Mouse (Mus musculus) gastrocnemius, postnatal 14 days (tissue): ENCODE results near the gene Pou2f2. TPM values are rescaled to one million over a fixed set of nuclear protein-coding genes. Genes with fewer than 3 reads are reported as not detected.

ENCODE experiments used
- DNase-seq: peaks from one replicate; pipeline ENCODE4 v3.0.0; 2021; ENCODE audit warnings: mixed read lengths
- intact Hi-C: fragments of 180-260 bp; cut with DNase I; formaldehyde crosslinking; loops from one replicate; pipeline ENCODE4 v1.15.1; 2025; ENCODE audit warnings: low total_unique reads
- total RNA-seq, 2 experiments: library from RNA; stranded (reverse); gene quantifications; 2 replicates each; pipeline ENCODE4 v1.2.3; 2021

Pou2f2 gene
- total RNA-seq, 2 experiments from 2014 or later = 0.13 to 0.35 TPM

- DNase-seq = no peak
- intact Hi-C loops = no loop called here
These were observed 67.2 kb downstream of the Pou2f2 start for GRCm38 (mm10) chr7:25112178-25112955.

DNA sequence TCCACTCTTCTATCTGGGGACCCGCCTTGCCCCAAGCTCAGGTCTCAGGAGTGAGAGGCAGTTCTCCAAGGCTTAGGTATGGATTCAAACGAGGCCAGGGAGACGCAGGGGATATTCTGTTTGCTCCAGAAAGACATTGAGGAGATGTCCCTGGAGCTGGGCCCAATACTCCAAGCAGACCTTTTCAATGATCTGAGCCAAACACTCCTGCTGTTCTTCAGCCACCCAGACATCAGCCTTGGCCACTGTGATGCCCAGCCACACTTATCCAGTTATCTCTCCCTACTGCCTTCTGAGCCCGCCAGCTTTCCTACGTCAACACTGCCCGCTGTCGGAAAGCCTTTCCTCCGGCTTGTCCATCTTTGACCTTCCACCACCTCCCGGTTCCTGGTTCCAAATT lies 69.2 kb downstream of the Pou2f2 start:
- DNase-seq = no peak
- intact Hi-C loops = no loop called here

GRCm38 (mm10) chr7:25109355-25109754 lies 70.2 kb downstream of the Pou2f2 start:
- intact Hi-C loops = no loop called here

DNA sequence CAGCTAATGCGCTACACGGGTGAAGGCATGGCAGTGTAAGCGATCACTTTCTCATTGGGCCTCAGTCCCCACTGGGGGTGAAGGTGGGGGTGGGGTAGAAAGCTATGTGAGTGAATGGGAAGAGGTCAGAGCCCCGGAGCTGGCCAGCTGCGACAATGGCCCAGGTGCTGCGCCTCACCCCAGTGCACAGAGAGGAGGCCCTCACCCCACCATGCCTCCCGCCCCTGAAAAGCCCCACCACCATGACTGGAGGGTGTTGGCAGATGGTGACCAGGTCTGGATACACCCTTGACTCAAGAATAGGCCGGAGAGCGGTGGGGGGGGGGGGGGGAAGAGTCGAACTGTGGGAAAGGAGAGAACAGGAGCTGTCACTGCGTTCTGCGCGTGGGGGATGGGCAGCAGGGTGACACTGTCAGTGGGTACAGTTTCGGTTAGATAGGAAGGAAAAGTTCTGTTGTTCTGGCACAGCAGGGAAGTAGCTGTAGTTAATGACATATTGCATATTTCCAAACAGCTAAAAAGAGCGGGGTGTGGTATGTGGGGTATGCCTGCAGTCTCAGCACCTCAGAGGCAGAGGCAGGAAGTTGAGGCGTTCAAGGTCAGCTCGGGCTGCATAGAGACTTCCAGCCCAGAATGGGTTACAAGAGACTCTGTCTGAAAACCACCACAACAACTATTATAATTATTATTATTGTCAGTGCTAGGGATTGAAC lies 72.6 kb downstream of the Pou2f2 start:
- DNase-seq = no peak
- intact Hi-C loops = no loop called here

More at GRCm38 (mm10) chr7:25109355-25109754, 70.2 kb downstream of the Pou2f2 start:
- no peak for DNase-seq

DNA sequence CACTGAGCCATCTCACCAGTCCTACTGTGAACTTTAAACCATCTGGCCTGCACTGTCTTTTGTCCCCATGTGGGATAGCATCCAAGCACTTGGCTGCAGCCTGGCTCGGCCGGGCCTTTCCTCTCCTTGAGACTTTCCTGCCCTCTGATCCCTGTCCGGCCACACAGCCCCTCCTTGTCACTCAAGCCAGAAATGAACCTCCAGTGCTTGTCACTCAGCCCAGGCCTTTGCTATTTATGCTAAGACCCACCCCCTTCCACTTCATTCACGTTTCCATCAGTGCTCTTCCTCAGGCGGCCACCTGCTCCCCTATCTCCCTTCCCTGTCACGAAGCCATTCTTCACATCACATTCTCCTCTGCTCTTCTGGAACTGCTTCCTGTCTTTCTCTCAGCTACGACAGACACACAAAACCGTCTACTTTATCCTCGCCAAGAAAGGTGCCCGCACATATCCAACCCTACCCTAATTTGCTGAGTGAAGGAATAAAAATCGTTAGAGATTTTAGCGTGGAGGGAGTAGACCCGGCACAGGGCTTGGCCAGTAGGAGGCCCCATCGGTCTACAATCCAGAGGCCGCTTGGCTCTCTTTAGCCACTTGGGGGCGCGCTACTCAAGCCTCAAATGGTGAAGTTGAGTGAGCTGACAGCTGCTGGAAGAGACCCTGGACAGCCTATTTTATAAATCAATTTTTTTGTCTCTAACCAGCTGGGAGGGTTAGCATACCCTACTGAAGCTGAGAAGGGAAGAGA lies 73.9 kb downstream of the Pou2f2 start:
- peak; percentile 67 for DNase-seq
- intact Hi-C loops = no loop called here

- no peak for DNase-seq
- intact Hi-C loops = loop anchor here (10.0 kb wide), 1 partner anchor 65 kb away; no protein-coding TSS in a partner anchor
These were observed 79.9 kb downstream of the Pou2f2 start for GRCm38 (mm10) chr7:25099581-25099980.

DNA sequence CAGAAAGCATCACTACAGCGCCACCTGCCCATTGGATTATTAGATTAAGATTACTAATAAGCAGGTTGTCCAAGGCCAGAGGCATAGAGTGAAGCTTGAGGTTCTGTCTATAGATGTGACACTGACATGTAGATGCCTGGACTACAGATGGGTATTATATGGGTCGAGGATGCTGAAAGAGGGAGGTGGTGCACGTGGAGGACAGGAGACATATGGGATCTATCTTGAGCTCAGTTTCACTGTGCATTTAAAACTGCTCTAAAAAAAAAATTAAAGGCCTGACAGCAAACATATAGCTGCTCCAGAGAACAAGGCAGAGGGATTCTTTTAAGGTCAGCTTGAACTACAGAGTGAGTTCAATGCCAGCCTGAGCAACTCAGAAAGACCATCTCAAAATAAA lies 81.4 kb downstream of the Pou2f2 start:
- no peak for DNase-seq
- intact Hi-C loops = loop anchor here (10.0 kb wide), 1 partner anchor 63 kb away; no protein-coding TSS in a partner anchor

DNA sequence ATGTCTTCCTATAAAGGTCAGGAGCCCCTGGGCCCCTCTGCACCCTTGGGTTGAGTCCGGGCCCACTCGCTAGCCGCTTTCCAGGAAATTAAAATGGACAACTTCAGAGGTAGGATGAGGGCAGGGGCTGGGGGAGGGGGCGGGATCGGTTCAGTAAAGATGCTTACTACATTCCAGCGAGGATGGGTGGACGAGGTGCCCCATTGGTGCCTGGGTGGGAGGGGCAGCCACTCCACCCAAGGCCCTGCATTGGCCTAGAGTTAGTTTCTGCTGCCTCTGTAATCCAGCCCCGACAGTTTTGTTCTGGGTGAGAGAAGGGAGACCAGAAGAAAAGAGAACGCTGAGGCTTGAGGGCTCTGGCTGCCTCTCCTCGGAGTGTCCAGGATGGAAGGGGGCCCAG lies 89.7 kb downstream of the Pou2f2 start:
- intact Hi-C loops = loop anchor here (10.0 kb wide), 1 partner anchor 55 kb away; no protein-coding TSS in a partner anchor
- no peak for DNase-seq

DNA sequence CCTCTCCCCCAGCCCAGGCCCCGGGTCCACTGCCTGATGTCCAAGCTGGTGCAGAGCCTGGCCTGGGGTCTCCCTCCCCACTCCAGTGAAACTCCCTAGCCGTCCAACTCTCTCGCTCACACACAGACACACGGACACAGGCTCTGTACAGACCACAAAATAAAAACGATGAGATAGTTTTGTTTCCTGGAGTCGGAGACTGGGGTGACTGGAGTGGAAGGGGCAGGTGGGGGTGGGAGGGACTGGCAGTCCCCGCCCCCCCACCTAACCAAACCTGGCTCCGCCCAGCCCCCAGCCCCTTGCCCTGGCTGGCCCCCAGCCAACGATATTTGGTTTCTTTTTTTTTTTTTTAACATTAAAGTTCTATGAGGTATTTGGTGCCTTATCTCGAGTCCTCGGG lies 90.6 kb downstream of the Pou2f2 start:
- intact Hi-C loops = no loop called here
- no peak for DNase-seq

DNA sequence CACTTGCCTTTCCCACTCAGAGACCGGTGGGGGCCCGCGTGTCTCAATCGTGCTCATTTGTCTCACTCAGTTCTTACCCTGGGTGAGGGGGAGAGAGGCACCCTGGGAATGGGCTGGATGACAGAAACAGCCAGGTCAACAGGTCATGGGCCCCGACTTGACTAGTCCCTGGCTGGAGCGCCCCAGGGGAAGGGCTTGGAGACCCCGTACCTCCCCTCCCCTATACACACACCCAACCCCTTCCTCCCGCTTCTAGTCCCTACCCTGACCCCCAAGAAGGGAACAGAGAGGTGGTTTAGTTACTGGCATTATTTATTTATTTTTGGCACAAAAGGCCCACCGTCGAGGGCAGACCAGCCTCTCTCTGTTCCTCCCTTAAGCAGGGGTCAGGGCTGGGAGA lies 91.0 kb downstream of the Pou2f2 start:
- intact Hi-C loops = no loop called here
- DNase-seq = no peak

DNA sequence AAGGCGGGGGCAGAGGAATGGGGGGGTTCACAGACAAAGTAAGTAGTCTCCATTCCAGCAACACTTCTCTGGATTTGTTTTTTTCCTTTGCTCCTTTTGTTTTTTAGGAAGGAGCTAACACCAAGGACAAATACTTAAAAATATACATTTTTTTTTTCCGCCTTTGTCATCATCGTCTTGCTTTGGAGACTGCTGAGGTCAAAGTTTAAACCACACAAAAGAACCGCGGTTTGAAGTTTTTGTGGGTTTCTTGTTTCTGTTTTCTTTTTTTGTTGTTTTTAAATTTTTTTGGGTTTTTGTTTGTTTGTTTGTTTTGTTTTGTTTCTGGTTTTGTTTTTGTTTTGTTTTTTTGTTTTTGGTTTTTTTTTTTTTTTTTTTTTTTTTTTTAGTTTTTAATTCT lies 91.6 kb downstream of the Pou2f2 start:
- DNase-seq = no peak
- intact Hi-C loops = no loop called here

DNA sequence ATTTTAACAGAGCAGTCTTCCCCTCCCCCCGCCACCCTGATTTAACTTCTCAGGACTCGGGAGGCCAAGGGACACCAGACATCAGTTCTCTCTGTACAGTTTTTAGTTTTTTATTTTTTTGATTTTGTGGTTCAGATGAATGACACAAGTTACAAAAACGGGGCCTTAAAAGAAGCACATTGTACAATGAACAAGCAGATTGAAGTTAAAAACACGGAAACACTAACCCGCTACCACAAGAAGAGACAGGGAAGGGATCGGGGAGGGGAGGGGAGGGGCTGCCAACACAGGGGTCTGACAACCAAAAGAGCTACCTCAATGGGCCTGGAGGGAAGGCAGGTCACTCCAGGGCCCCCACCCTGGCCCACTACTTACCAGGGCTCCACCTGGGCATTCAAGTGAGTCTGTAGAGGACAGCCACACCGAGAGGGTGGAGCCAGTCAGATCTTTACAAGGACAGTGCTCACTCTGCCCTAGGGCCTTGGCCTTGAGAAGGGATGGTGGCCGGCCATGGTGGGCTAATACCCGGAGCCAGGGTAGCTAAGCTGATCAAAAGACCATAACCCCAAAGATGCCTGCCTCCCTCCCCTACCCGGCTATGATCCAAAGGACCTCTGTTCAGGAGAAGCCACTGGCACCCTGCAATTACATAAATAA lies 92.1 kb downstream of the Pou2f2 start:
- no peak for DNase-seq

DNA sequence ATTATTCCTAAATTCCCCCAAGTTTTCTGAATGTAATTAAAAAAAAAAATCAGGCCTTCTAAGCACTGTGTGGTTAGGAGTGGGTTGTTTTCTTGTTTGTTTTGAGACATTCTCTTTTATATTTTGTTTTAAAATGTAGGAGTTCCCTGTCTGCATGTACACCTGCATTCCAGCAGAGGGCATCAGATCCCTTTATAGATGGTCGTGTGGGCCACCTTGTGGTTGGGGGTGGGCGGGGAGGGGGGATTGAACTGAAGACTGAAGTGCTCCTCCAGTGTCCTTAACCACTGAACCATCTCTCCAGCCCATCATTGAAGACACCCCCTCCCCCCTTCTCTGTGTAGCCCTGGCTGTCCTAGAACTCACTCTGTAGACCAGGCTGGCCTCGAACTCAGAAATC lies 92.9 kb downstream of the Pou2f2 start:
- intact Hi-C loops = no loop called here
- no peak for DNase-seq

More for the DNA sequence above, 92.1 kb downstream of the Pou2f2 start:
- intact Hi-C loops = no loop called here

- intact Hi-C loops = no loop called here
These were observed 94.9 kb downstream of the Pou2f2 start for GRCm38 (mm10) chr7:25084621-25085020.

GRCm38 (mm10) chr7:25082510-25082909 lies 97.0 kb downstream of the Pou2f2 start:
- intact Hi-C loops = no loop called here

More at GRCm38 (mm10) chr7:25084621-25085020, 94.9 kb downstream of the Pou2f2 start:
- DNase-seq = no peak

DNA sequence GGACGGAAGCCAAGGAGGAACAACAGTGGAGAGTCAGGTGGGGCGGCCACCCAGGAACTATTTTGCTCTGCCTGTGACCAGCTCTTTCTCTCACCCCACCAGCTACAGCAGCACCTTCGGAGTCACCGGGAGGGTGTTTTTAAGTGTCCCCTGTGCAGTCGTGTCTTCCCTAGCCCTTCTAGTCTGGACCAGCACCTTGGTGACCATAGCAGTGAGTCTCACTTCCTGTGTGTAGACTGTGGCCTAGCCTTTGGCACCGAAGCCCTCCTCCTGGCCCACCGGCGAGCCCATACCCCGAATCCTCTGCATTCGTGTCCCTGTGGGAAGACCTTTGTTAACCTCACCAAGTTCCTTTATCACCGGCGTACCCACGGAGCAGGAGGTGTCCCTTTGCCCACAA lies 99.1 kb downstream of the Pou2f2 start:
- DNase-seq = no peak
- intact Hi-C loops = no loop called here

More at GRCm38 (mm10) chr7:25082510-25082909, 97.0 kb downstream of the Pou2f2 start:
- no peak for DNase-seq

DNA sequence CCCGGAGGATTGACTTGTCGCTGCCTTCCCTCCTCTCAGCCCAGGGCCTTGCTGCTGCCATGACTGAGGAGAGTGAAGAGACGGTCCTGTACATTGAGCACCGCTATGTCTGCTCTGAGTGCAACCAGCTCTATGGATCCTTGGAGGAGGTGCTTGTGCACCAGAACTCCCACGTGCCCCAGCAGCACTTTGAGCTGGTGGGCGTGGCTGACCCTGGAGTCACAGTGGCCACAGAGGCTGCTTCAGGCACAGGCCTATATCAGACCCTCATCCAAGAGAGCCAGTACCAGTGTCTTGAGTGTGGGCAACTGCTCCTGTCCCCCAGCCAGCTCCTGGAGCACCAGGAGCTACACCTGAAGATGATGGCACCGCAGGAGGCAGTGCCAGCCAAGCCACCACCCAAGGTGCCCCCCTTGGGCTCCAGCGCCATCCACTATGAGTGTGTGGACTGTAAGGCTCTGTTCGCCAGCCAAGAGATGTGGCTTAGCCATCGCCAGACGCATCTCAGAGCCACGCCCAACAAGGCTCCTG lies 100.0 kb downstream of the Pou2f2 start:
- no peak for DNase-seq
- intact Hi-C loops = no loop called here

DNA sequence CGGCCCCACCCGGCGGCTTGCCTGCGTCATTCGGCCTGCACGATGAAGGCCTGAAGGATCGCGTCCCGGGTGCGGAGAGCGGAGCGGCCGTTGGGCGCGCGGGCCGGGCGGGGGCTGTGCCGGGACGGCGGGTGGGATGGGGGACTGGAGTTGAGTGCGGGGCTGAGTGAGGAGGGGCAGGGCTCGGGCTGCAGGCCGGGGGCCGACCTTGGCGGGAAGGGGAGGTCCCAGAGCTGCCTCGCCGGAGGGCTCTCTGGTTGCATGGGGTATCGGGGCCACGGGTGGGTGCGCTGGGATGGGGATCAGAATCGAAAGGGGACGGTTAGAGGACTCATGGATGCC lies 102.1 kb downstream of the Pou2f2 start:
- intact Hi-C loops = no loop called here
- no peak for DNase-seq

- peak; percentile 97 for DNase-seq
- intact Hi-C loops = no loop called here
These were observed 102.7 kb downstream of the Pou2f2 start for GRCm38 (mm10) chr7:25076663-25077413.
